Mouse (Mus musculus) heart, postnatal 0 days (tissue): ENCODE measurements at regions not wholly inside any gene's neighbourhood (a gene's known extent, or its start where the extent isn't known, plus 50 kb on each side); places are given as distances from the start of the nearest gene placed in this dataset.

ENCODE experiments used
- ATAC-seq: fragments of 200-750 bp; cut with Nextera tagmentation; 2 replicates; pipeline ENCODE4 v1.8.0; 2017; ENCODE audit warnings: low read depth, moderate number of reproducible peaks, moderate library complexity; ENCODE audit not compliant: insufficient read depth
- DNase-seq: peaks from one replicate; pipeline ENCODE4 v3.0.0-alpha.2; 2016; ENCODE audit warnings: low spot score
- H3K27ac ChIP-seq: fragments of 300-500 bp; sonication (generic); 2 replicates; pipeline ENCODE4 v1.5.1; 2014; ENCODE audit warnings: low read depth, mild to moderate bottlenecking
- H3K27me3 ChIP-seq: fragments of 300-500 bp; sonication (generic); 2 replicates; pipeline ENCODE4 v1.6.1; 2014; ENCODE audit warnings: low read length, mixed read lengths; ENCODE audit not compliant: control insufficient read depth, insufficient read depth
- H3K36me3 ChIP-seq: fragments of 300-500 bp; sonication (generic); replicated peaks from 2 replicates; pipeline ENCODE4 v1.6.1; 2014; ENCODE audit warnings: low read length, mixed read lengths; ENCODE audit not compliant: control insufficient read depth, insufficient read depth
- H3K4me1 ChIP-seq: fragments of 300-500 bp; sonication (generic); 2 replicates; pipeline ENCODE4 v1.6.1; 2014; ENCODE audit warnings: antibody characterized with exemption; ENCODE audit not compliant: control insufficient read depth, insufficient read depth
- H3K4me2 ChIP-seq: fragments of 300-500 bp; sonication (generic); 2 replicates; pipeline ENCODE4 v1.6.1; 2014; ENCODE audit warnings: low read depth, mild to moderate bottlenecking, low read length, moderate library complexity
- H3K4me3 ChIP-seq: fragments of 300-500 bp; sonication (generic); 2 replicates; pipeline ENCODE4 v1.5.1; 2014; ENCODE audit warnings: low read depth, low read length
- H3K9ac ChIP-seq: fragments of 300-500 bp; sonication (generic); replicated peaks from 2 replicates; pipeline ENCODE4 v1.6.1; 2014; ENCODE audit warnings: low read depth, low read length, mixed read lengths
- H3K9me3 ChIP-seq: fragments of 300-500 bp; sonication (generic); replicated peaks from 2 replicates; pipeline ENCODE4 v1.6.1; 2016; ENCODE audit warnings: low read length; ENCODE audit not compliant: control insufficient read depth
- CTCF ChIP-seq: IDR thresholded peaks from 2 replicates; pipeline ENCODE4 v1.5.1; 2016; ENCODE audit warnings: antibody characterized with exemption, control low read depth, low read depth
- EP300 ChIP-seq: IDR thresholded peaks from 2 replicates; pipeline ENCODE4 v1.6.1; 2016; ENCODE audit warnings: antibody characterized with exemption, low read depth
- WGBS: fragments of 180-500 bp; shearing (Covaris S2); extraction: QIAGEN DNeasy Blood & Tissue Kit; methylation state at CpG from one replicate; pipeline ENCODE4 v1.1.7; 2014; 5-methylcytosine and 5-hydroxymethylcytosine counted together

DNA sequence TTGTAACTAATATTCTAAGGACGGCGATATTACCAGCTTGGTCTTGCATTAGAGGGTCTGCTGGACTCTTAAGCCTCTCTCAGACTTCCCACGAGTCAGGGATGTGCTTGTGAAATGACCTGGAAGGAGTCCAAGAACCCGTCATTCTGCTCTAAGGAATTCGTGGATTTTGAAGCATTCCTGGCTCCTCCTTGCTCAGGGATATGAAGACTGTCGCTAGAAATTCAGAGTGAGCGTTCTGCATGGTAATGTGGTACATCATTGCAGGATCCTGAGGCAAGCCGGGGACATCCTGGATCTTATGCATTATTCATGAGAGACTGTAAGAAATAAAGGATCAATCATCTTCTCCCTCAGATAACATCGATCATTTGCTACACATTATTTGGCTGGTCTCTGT lies 162.6 kb upstream of the Fam92a start:
- no peak for ATAC-seq
- no peaks in the 10 kb centered on the region for H3K9me3 ChIP-seq
- no peak for DNase-seq
- H3K36me3 ChIP-seq, result no peaks in the 10 kb centered on the region
- H3K4me1 ChIP-seq, result no peaks in the 10 kb centered on the region
- H3K4me2 ChIP-seq, result no peak overlapping the region
- H3K27ac ChIP-seq, result no peak overlapping the region
- H3K27me3 ChIP-seq, result no peaks in the 10 kb centered on the region
- no peak for TF ChIP-seq CTCF
- TF ChIP-seq EP300, result no peak
- 47% methylated on average over 9 of the region's 9 CpGs for WGBS
- no peak overlapping the region for H3K4me3 ChIP-seq
- H3K9ac ChIP-seq, result no peak overlapping the region

DNA sequence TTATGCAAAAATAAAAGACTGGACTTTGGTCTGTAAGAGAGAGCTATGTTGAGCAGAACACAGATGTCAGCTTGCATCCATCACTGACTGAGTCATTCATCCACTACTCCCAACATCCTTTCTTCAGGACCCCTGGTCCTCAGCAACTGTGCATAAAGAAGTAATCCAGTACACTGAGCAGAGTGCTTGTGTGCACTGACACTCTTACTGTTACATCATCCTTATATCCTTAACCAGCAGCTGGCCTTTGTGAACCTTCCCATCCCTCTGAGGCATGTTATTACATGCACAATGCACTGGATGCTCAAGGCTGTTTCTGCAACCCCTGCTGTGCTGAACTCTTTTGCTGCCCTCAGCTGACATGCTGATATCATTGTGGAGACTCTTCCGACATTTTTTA lies 144.2 kb upstream of the Fam92a start:
- Histone ChIP-seq H3K4me3 (no peak overlapping the region), H3K4me1 (no peaks in the 10 kb centered on the region), H3K9me3 (no peaks in the 10 kb centered on the region), H3K27me3 (no peaks in the 10 kb centered on the region), H3K36me3 (no peaks in the 10 kb centered on the region), H3K4me2 (no peak overlapping the region), H3K27ac (no peak overlapping the region), H3K9ac (no peak overlapping the region)
- 74% methylated on average over 1 of the region's 1 CpGs for WGBS
- DNase-seq (no peak), ATAC-seq (no peak)
- TF ChIP-seq CTCF (no peak), EP300 (no peak)

DNA sequence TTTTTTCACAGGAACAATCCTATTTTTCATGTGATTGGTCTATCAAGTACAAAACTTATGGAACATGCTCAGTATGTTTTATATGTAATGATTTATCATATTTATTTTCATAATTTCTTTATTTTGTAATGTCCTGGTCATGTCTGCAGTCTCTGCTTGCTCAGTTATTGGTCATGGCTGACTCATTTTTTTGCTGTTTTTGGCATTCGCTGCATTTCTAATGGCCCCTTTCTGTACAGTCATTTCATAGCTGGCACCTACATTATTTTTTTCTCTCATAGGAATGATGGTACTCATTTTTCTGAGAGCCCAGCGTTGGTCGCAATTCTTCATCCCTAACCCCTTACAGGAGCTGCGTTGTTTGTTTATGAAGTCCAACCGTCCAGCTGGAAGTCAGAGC lies 136.5 kb upstream of the Fam92a start:
- no peak overlapping the region for H3K9ac ChIP-seq
- DNase-seq, result no peak
- no peak overlapping the region for H3K4me2 ChIP-seq
- H3K4me3 ChIP-seq, result no peak overlapping the region
- no peaks in the 10 kb centered on the region for H3K27me3 ChIP-seq
- 83% methylated on average over 5 of the region's 5 CpGs for WGBS
- no peaks in the 10 kb centered on the region for H3K36me3 ChIP-seq
- no peak for ATAC-seq
- H3K9me3 ChIP-seq, result no peaks in the 10 kb centered on the region
- H3K27ac ChIP-seq, result no peak overlapping the region
- TF ChIP-seq CTCF (no peak), EP300 (no peak)
- no peaks in the 10 kb centered on the region for H3K4me1 ChIP-seq

DNA sequence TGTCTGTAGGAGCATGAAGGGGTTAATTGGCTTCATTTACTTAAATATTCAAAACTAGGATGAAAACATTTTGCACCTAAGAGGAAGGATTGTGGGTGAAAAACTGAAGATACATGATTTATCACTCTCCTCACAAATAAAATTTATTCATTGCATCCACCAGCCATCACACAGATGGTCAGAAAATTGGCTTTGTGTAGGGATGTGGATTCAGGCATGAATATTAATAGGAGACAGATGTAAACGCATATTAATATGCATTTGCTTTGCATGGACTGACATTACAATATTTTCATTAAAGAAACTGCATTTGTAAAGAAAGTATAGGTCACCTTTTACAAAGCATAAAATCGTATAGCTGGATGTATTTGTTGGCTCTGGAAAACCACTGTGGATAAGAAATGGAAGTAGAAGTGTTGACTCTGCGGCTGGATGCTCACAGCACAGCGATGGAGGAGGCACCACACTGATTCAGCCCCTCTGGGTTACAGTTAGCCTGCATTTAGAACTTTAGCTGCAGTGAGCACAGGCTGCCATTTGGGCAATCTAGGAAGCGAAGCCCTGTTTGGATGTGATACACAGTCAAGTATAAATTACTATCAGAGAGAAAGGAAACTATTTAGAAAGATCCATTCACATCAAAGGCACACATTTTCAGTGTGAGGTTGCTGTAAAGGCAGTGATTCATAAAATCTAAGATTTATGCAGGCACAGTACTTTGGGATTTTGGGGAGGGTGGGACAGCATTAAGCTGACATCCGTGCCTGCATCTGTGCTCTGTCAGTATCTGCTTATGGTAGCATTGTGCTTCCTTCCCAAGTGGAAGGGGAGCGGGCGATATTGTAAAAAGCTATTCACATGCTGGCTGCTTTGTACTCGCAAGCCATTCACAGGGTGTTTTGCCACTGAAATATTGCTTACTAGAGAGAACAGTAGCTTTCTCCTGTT lies 135.1 kb upstream of the Fam92a start:
- Histone ChIP-seq H3K4me2 (no peak overlapping the region), H3K4me3 (no peak overlapping the region), H3K9ac (no peak overlapping the region), H3K4me1 (no peaks in the 10 kb centered on the region), H3K9me3 (no peaks in the 10 kb centered on the region), H3K36me3 (no peaks in the 10 kb centered on the region), H3K27ac (no peak overlapping the region), H3K27me3 (no peaks in the 10 kb centered on the region)
- WGBS, result 63% methylated on average over 9 of the region's 9 CpGs
- no peak for DNase-seq
- TF ChIP-seq EP300 (no peak), CTCF (no peak)
- ATAC-seq, result no peak

DNA sequence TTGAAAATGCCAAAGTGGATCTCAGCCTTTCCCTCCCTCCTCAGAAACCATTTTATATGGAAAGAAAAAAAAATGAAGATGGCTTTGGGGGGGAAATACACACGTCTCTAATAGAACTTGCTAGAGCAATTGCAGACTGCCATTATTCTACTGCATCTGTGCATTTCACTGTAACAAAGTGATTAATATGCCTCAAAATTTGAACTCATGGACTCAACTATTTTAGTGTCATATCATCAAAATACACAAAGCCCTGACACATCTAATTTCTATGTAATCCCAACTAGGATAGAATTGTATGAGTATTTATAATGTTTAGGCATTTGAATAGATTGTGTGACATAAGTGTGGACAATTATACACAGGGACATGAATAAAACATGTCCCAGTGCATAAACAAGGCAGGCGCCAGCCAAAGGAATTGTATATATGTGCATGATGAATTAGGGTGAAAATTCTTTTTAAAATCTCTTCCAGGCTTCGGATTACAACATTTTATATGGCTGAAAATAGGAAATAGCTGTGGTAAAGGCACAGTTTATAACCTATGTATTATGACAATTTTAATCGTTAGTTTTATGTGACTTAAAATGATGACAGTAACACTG lies 115.4 kb upstream of the Fam92a start:
- Histone ChIP-seq H3K27ac (no peak overlapping the region), H3K9me3 (no peaks in the 10 kb centered on the region), H3K27me3 (no peaks in the 10 kb centered on the region), H3K9ac (no peak overlapping the region), H3K4me3 (no peak overlapping the region), H3K4me1 (no peaks in the 10 kb centered on the region), H3K36me3 (no peaks in the 10 kb centered on the region), H3K4me2 (no peak overlapping the region)
- TF ChIP-seq EP300 (no peak), CTCF (no peak)
- ATAC-seq, result no peak
- 73% methylated on average over 4 of the region's 4 CpGs for WGBS
- no peak for DNase-seq
